Mouse (Mus musculus): ENCODE results near the gene Ece1. TPM values are rescaled to one million over a fixed set of nuclear protein-coding genes. Genes with fewer than 3 reads are reported as not detected.
A peak's percentile ranks its signal among the peaks of the same experiment; 100 is the strongest.

The Ece1 gene
- polyA plus RNA-seq, 1 experiment from 2014 or later, result 118 TPM

DNA sequence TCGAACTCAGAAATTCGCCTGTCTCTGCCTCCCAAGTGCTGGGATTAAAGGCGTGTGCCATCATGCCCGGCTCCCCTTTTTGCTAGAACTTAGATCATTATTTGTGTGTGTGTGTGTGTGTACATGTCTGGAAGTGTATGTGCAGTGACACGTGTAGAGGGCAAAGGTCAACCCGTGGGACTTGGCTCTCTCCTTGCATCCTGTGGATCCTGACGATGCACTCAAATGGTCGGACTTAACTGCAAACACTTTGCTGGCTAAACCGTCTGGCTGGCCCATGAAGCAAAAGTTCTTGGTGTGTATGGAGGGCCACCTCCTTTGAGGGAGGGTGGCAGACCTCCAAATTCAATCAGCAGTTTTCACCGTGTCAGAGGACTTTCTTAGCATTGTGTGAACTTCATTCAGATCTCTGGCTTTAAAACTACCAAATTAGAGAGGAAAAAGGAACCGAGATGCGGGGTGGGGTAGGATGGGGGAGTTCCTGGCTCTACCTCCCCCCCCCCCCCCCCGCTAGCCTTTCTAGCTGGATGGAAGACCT is 50.8 kb downstream of the Ece1 start:
- Histone ChIP-seq H3K4me3 (peak overlapping the region; percentile 66; the same call in 1 of the 2 replicates), H3K27me3 (ENCODE audit: insufficient read depth, poor library complexity, severe bottlenecking) (peaks cover 3% of the 10 kb centered on the region; the same call in 1 of the 2 replicates), H3K36me3 (peaks cover 6% of the 10 kb centered on the region), H3K27ac (peak overlapping the region; percentile 82), H3K9me3 (no peaks in the 10 kb centered on the region), H3K4me1 (peaks cover 64% of the 10 kb centered on the region)
- DNase-seq (ENCODE audit: low spot score), result no peak
- 58% methylated on average over 12 of the region's 13 CpGs for WGBS

DNA sequence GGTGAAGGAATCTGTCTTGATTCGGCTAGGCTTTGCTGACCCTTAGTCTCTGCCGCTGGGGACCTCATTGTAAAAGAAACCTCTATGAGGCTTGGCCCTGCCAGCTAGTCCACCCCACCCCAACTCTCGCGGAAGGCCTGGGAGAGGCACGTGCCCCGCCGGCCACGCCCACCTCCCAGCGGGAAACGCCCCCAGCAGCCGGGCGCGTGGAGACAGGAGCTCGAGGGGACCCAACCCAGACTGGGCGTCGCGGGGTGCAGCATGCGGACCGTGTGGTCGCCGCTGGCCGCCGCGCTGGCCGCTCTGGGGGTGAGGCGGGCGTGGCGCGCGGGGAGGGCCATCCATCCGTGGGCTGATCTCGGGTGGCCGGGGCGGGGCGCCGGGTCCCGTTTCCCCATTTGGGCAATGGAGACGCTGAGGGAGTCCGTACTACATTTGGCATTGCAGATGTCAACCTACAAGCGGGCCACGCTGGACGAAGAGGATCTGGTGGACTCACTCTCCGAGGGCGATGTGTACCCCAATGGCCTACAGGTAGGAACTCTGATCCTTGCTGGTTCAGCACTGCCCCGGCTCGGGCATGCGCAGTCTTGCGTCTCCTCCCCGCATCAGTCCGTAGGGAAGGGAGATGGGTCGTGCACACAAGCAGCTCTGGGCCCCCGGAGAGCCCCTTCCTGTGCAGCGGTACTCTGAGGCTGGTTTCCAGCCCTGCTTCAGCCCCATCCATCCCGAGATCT is 51.5 kb downstream of the Ece1 start:
- peaks cover 64% of the 10 kb centered on the region for H3K4me1 ChIP-seq
- H3K27ac ChIP-seq, result peak overlapping the region; percentile 82
- peak; percentile 92 for DNase-seq (ENCODE audit: low spot score)
- H3K9me3 ChIP-seq, result no peaks in the 10 kb centered on the region
- peak overlapping the region; percentile 66 for H3K4me3 ChIP-seq
- H3K27me3 ChIP-seq (ENCODE audit: insufficient read depth, poor library complexity, severe bottlenecking), result peaks cover 3% of the 10 kb centered on the region; the same call in 1 of the 2 replicates
- H3K36me3 ChIP-seq, result peaks cover 6% of the 10 kb centered on the region
- WGBS, result 1% methylated on average over 54 of the region's 54 CpGs

- peaks cover 3% of the 10 kb centered on the region; the same call in 1 of the 2 replicates for H3K27me3 ChIP-seq (ENCODE audit: insufficient read depth, poor library complexity, severe bottlenecking)
- peaks cover 14% of the 10 kb centered on the region for H3K36me3 ChIP-seq
- peaks cover 80% of the 10 kb centered on the region for H3K4me1 ChIP-seq
- peak overlapping the region; percentile 50 for H3K27ac ChIP-seq
- no peaks in the 10 kb centered on the region for H3K9me3 ChIP-seq
- WGBS, result 64% methylated on average over 6 of the region's 6 CpGs
- H3K4me3 ChIP-seq, result no peak overlapping the region
- DNase-seq (ENCODE audit: low spot score), result no peak
Observed at GRCm38 (mm10) chr4:137917591-137917990, 55.6 kb downstream of the Ece1 start.

DNA sequence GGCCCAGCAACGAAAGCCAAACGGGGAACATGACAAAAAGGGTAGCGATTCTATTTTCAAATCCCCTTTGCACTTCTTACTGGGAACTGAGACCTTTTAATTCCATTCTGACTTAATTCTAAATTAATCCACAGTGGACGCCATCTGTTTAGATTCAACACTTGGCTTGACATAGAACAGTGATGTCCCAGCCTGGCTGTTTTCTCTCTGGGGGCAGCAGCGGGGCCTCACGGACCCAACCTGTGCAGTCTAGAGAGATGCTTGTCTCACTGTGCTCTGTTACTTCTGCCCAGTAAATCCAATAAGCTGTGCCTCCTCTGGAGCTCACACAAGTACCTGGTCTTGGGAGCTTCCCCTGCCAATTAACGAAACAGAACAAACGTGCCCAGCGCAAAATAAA is 56.5 kb downstream of the Ece1 start:
- Histone ChIP-seq H3K4me1 (peaks cover 73% of the 10 kb centered on the region), H3K9me3 (no peaks in the 10 kb centered on the region), H3K36me3 (peaks cover 22% of the 10 kb centered on the region), H3K27ac (peak overlapping the region; percentile 85), H3K27me3 (ENCODE audit: insufficient read depth, poor library complexity, severe bottlenecking) (peaks cover 3% of the 10 kb centered on the region; the same call in 1 of the 2 replicates), H3K4me3 (no peak overlapping the region)
- DNase-seq (ENCODE audit: low spot score), result no peak
- WGBS, result 67% methylated on average over 9 of the region's 9 CpGs

- no peaks in the 10 kb centered on the region for H3K9me3 ChIP-seq
- peaks cover 67% of the 10 kb centered on the region for H3K4me1 ChIP-seq
- peaks cover 3% of the 10 kb centered on the region; the same call in 1 of the 2 replicates for H3K27me3 ChIP-seq (ENCODE audit: insufficient read depth, poor library complexity, severe bottlenecking)
- H3K36me3 ChIP-seq, result peaks cover 26% of the 10 kb centered on the region
- DNase-seq (ENCODE audit: low spot score), result no peak
- 63% methylated on average over 10 of the region's 10 CpGs for WGBS
- no peak overlapping the region for H3K4me3 ChIP-seq
- H3K27ac ChIP-seq, result peak overlapping the region; percentile 85
Observed at GRCm38 (mm10) chr4:137919116-137919515, 57.1 kb downstream of the Ece1 start.

- H3K4me1 ChIP-seq, result peaks cover 62% of the 10 kb centered on the region
- DNase-seq (ENCODE audit: low spot score), result no peak
- H3K9me3 ChIP-seq, result no peaks in the 10 kb centered on the region
- H3K36me3 ChIP-seq, result peaks cover 26% of the 10 kb centered on the region
- no peaks in the 10 kb centered on the region for H3K27me3 ChIP-seq (ENCODE audit: insufficient read depth, poor library complexity, severe bottlenecking)
- 30% methylated on average over 7 of the region's 7 CpGs for WGBS
- H3K4me3 ChIP-seq, result no peak overlapping the region
- peak overlapping the region; percentile 85 for H3K27ac ChIP-seq
Observed at GRCm38 (mm10) chr4:137920005-137920404, 58.0 kb downstream of the Ece1 start.

GRCm38 (mm10) chr4:137920500-137920961 is 58.5 kb downstream of the Ece1 start:
- Histone ChIP-seq H3K4me3 (peak overlapping the region; percentile 37), H3K27ac (peak overlapping the region; percentile 85), H3K9me3 (no peaks in the 10 kb centered on the region), H3K36me3 (peaks cover 26% of the 10 kb centered on the region), H3K4me1 (peaks cover 58% of the 10 kb centered on the region), H3K27me3 (ENCODE audit: insufficient read depth, poor library complexity, severe bottlenecking) (no peaks in the 10 kb centered on the region)
- DNase-seq (ENCODE audit: low spot score), result no peak
- WGBS, result 19% methylated on average over 10 of the region's 10 CpGs

GRCm38 (mm10) chr4:137921510-137921909 is 59.5 kb downstream of the Ece1 start:
- 79% methylated on average over 11 of the region's 11 CpGs for WGBS
- Histone ChIP-seq H3K27ac (peak overlapping the region; percentile 85), H3K36me3 (peaks cover 30% of the 10 kb centered on the region), H3K27me3 (ENCODE audit: insufficient read depth, poor library complexity, severe bottlenecking) (no peaks in the 10 kb centered on the region), H3K4me1 (peaks cover 62% of the 10 kb centered on the region), H3K4me3 (peak overlapping the region; percentile 37), H3K9me3 (no peaks in the 10 kb centered on the region)
- no peak for DNase-seq (ENCODE audit: low spot score)

GRCm38 (mm10) chr4:137923052-137923451 is 61.0 kb downstream of the Ece1 start:
- no peaks in the 10 kb centered on the region for H3K27me3 ChIP-seq (ENCODE audit: insufficient read depth, poor library complexity, severe bottlenecking)
- 87% methylated on average over 15 of the region's 15 CpGs for WGBS
- peaks cover 61% of the 10 kb centered on the region for H3K4me1 ChIP-seq
- H3K4me3 ChIP-seq, result no peak overlapping the region
- no peak for DNase-seq (ENCODE audit: low spot score)
- H3K9me3 ChIP-seq, result no peaks in the 10 kb centered on the region
- H3K27ac ChIP-seq, result no peak overlapping the region; the same call in 1 of the 2 replicates
- H3K36me3 ChIP-seq, result peaks cover 46% of the 10 kb centered on the region

DNA sequence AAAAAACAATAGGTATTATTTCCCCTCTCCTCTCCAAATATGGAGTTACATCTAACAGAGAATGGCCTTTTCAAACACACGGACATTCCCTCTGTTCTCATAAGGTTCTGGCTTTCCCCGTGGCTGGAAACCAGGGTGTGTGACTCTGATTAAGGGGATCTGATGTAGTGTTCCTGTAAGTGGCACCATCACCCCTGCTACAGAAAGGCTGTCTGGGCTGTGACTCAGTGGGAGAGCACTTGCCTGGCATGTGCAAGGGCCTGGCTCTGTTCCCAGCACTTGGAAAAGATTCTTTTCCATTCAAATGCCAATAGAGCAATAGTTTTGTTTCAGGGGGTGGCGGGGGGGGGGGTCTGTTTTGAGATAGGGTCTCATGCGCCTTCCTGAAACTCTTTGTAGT is 63.1 kb downstream of the Ece1 start:
- H3K27ac ChIP-seq, result no peak overlapping the region
- WGBS, result 76% methylated on average over 4 of the region's 4 CpGs
- peaks cover 61% of the 10 kb centered on the region for H3K4me1 ChIP-seq
- no peak for DNase-seq (ENCODE audit: low spot score)
- H3K27me3 ChIP-seq (ENCODE audit: insufficient read depth, poor library complexity, severe bottlenecking), result no peaks in the 10 kb centered on the region
- no peaks in the 10 kb centered on the region for H3K9me3 ChIP-seq
- no peak overlapping the region for H3K4me3 ChIP-seq
- peaks cover 52% of the 10 kb centered on the region for H3K36me3 ChIP-seq

DNA sequence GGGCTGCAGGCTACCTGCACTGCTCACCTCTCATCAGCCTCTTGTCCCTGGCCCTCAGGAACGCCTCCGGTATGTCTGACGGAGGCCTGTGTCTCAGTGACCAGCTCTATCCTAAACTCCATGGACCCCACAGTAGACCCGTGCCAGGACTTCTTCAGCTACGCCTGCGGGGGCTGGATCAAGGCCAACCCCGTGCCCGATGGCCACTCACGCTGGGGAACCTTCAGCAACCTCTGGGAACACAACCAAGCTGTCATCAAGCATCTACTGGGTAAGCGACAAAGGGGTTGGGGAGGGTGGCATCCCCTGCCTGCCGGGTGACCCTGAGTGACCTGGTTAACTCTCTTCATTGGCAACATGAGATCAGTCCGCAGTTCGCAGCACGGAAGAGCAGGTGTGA is 64.1 kb downstream of the Ece1 start:
- peaks cover 62% of the 10 kb centered on the region for H3K4me1 ChIP-seq
- H3K36me3 ChIP-seq, result peaks cover 49% of the 10 kb centered on the region

DNA sequence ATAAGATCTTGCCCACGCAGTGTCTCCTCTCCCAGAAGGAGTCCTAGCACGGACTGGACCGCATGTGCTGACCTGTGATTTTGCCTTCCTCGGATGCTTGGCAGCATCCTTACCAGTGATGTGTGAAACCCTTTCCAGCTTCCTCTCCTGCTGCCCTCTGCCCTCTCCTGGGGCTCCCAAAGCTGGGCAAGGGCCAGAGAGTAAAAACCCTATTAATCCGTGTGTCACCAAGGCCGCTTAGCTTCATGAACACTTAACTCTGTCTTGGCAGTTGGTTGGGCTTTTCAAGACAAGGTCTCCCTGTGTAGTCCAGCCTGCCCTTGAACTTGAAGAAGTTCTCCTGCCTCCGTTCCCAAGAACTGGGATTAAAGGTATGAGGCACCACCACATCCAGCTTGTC is 65.1 kb downstream of the Ece1 start:
- peaks cover 41% of the 10 kb centered on the region for H3K36me3 ChIP-seq
- H3K4me1 ChIP-seq, result peaks cover 61% of the 10 kb centered on the region
- H3K27ac ChIP-seq, result peak overlapping the region; percentile 84; the same call in 1 of the 2 replicates
- no peaks in the 10 kb centered on the region for H3K9me3 ChIP-seq
- H3K27me3 ChIP-seq (ENCODE audit: insufficient read depth, poor library complexity, severe bottlenecking), result no peaks in the 10 kb centered on the region
- 75% methylated on average over 7 of the region's 7 CpGs for WGBS
- H3K4me3 ChIP-seq, result no peak overlapping the region
- DNase-seq (ENCODE audit: low spot score), result no peak

More for the DNA sequence above, 64.1 kb downstream of the Ece1 start:
- DNase-seq (ENCODE audit: low spot score), result no peak
- H3K4me3 ChIP-seq, result no peak overlapping the region
- no peaks in the 10 kb centered on the region for H3K9me3 ChIP-seq
- peak overlapping the region; percentile 22; the same call in 1 of the 2 replicates for H3K27ac ChIP-seq
- no peaks in the 10 kb centered on the region for H3K27me3 ChIP-seq (ENCODE audit: insufficient read depth, poor library complexity, severe bottlenecking)
- 85% methylated on average over 14 of the region's 14 CpGs for WGBS

Data from heart, embryonic 10.5 days (tissue).